Mouse (Mus musculus) adipocyte (in vitro differentiated cells): Measurements from ENCODE around the gene Gcsam.

Source experiments
- DNase-seq: peaks from one replicate; pipeline ENCODE4 v3.0.0-alpha.2; 2016; ENCODE audit warnings: low spot score

Gene Gcsam

DNA sequence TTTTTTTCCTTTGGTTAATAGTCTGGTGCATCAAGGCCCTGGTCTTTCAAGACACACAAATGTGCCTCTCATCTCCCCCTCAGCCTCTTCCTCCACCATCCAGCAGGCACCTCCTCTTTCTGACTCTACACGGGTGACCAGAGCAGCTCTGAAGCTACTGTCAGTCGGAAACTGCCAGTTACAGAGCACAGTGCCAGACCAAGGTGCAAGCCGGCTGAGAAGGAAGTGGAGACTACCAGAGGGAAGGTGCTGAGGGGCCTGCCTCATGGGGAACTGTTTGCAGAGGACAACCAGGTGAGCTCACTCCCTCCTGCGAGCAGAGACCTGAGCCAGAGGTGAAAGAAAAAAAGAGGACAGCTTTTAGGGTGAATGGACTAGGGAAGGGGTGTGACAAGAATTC is at the start of gene Gcsam:
Gcsam (plus strand) TSS at position 114 of the 400 bp plus-strand sequence.
- DNase-seq: no peak

DNA sequence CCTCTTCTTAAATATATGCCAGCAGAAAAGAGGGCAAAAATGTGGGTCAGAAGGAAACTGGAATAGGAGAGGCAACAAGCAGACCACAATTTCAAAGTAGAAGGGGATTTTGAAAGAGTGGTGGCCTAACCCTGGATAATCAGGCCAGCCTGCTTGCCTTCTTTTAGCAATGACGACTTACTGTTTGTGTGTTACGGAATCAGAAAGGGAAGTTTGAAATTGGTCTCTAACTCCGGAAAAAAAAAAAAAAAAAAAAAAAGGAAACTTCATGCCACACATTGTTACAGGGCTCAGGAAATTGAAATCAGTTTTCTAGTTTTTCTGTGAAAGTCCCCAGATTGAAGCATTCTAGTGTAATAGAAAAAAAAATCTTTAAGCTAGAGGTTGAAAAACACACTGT is 48.4 kb upstream of the Gcsam start:
- DNase-seq: no peak

DNA sequence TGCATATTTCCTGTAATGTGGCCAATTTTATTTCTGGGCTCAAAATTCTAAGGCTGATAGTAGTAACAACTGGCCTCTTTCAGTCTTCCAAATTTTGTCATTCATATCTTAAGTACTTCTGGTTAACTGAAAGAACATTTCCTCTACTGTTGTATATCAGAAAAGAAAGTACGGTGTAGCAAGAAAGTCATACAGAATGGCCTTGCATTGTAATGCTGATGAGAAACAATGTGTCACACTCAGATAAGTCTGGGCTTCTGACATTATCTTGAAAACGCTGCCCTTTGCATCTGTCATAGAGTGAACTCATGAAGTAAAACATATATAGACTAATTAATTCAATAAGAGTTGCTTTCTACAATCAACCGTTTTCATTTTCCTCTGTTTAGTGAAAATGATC is 37.9 kb upstream of the Gcsam start:
- DNase-seq: no peak

DNA sequence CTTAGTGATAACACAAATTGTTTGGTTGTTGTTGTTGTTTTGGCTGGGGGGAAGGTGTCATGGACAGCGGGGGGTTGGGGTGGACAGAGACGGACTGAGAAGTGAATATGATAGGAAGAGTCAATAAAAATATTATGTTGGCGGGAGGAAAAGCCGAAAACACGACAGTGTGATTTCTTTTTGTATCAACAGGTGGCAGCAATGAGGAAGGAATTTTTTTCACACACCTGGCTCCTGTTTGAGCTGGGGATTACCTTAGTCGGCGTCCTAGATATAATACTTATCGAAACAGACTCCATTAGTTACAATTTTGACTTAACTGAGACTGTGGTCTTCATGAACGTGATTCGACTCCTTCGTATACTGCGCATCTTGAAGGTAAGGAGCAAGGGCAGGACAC is 30.3 kb upstream of the Gcsam start:
- DNase-seq: no peak

DNA sequence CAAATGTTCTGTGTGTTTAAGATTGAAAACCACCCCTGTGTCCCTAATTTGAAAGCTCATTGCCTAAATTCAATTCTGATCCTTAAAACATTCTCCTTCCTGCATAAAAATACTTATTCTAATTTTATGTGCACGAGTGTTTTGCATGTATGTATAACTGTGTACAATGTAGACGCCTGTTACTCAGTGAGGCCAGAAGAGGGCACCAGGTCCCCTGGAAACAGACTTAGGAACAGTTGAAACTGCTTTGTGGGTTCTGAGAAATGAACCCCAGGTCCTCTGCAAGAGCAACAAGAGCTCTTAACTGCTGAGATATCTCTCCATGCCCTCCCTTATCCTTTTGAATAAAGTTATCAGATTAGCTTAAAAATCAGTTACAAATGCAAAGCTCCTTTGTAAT is 27.7 kb upstream of the Gcsam start:
- DNase-seq: no peak

DNA sequence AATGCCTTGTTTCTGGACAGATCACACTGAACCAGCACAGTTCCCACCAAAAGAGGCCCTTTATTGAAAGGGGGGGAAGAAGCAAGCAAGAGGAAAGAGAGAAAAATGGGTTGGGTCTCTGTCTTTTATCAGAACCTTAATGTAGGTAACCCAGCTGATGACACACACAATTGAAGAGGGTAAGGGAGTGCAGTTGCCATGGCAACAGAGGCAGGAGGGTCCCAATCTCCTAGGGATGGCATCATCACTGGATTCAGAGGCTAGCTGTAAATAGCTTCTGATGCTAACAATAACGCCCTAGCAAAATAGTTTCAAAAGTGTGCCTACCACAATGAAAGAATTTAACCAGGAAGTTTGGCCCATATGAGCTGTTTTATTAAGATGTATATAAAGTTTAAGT is 16.5 kb upstream of the Gcsam start:
- no peak for DNase-seq

DNA sequence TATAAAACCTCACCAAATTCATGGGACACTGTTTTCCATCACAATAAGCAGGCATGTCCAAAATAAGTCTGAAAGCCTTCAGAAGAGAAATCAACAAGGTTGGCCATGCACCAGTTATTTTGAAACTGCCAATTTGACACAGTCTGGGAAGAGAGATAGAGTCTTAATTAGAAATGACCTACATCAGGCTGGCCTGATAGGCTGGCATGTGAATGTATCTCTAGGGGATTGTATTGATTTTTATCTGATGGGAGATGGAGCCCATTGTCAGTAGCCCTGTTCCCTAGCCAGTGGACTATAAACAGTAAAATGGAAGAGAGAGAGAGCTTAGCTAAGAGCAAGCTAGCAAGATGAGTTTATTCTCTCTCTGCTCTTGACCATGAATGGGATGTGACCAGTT is 14.7 kb upstream of the Gcsam start:
- DNase-seq: no peak

DNA sequence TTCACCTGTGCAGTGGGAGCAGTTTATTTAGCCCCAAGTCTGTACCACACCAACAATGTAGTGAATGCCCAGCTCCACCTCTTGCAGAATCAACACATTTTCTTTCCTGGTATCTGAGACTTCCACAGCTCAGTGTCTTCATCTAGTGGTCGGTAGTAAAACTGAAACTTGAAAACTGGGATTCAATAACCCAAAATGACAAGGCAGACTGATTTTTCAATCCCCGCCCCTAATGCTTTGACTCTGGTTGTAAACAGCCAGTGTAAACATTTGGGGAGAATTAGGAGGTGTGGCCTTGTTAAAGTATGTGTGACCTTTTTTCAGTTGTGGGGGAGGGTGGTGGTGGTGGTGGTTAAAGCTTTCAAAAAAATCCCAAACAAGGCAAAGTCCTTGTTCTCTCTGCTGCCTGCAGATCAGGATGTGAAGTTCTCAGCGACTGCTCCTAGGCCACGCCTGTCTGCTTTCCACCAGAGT is 1.7 kb upstream of the Gcsam start:
- peak; percentile 75 for DNase-seq

DNA sequence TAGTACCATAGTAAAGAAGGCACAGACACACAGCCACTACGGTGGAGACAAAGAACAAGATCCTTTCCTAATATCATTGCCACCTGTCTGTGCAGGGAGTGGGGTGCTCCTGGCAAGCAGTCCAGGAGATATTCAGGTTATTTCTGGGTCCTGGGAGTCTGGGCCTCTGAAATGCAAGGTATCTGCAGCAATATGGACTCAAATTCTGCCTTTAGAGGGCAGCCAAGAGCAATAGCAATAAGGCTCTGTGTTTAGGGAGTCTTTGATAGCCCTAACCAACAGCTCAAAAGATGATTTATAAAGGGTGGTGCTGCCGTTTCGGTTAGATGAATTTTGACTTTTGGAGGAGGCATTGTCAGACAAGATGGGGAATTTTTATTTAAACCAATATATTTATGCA is 880 bp upstream of the Gcsam start:
- peak; percentile 14 for DNase-seq

DNA sequence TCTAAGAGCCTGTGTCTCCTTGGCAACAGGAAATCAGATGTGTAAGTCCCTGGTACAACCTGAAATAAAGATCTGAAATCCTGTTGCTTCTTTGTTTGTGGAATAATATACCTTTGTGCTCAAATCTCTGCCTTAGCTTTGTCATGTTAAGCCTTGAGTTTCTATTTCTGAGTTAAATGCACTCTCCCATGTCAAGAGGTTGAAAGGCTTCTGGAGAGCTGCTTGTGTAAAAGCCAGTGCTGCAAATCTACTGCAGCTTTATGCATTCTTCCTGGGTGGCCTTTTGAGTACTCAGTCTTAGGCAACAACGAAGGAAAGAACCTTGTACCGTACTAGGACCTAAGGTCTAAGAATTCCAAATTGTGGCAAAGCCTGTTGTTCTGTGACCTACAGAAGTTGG is 3.1 kb downstream of the Gcsam start:
- no peak for DNase-seq

DNA sequence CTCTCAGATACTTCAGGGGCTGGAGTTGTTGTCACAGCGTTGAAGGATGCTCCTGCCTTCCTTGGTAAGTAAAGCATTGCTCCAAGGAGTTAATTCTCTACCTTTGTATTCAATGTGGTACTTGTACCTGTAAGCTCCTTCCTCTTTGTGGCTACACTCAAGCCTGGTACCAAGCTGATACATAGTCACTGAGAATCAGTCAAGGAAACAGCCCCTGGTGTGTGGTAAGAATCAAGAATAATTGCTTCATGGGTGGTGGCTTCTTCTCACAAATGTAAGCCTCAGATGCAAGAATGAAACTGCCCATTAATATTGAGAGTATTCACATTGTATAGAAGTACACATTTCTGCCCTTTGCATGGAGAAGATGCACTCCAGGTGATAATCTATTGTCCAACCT is 5.8 kb downstream of the Gcsam start:
- DNase-seq: no peak

DNA sequence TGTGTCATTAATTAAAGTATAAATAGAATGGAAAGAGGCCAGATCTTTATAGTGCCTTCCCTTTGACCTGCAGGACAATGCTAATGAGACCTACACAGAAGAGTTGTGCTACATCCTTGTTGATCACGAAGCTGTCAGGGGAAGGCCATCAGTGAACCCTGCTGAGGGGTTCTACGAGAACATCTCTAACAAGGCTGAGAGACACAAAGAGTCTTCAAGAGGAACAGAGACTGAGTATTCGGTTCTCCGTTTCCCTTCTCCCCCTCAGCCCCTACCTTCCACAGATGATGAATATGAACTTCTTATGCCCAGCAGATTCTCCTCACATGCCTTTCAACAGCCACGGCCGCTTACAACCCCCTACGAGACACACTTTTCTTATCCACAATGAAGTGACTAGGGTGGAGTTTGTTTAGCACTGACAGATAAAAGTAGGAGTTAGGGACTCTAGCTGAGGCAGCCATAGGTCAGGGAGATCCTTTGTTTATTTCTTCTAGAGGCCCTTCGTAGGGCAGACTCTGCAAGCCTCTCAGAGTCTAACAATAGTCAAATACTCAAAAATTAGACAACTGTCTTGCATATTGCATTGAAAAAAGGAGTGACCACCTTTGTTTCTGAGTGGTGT is 9.7 kb downstream of the Gcsam start:
- no peak for DNase-seq

DNA sequence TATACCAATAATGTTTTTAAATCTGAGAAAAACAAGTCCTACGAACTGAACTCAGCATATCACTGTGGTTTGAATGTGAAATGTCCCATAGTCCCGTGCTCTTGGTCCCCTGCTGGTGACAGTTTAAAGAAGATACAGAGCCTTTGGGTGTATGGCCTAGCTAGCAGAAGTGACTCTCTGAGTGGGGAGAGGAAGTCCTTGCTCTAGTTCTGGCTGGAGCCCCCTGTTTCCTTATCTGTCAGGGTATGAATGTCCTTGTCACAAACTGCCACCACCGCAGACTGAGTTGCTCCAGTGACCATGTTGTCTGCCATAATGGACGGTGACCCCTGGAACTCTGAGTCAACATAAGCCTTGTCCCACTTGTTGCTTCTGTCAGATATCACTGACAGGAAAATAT is 13.1 kb downstream of the Gcsam start:
- no peak for DNase-seq

DNA sequence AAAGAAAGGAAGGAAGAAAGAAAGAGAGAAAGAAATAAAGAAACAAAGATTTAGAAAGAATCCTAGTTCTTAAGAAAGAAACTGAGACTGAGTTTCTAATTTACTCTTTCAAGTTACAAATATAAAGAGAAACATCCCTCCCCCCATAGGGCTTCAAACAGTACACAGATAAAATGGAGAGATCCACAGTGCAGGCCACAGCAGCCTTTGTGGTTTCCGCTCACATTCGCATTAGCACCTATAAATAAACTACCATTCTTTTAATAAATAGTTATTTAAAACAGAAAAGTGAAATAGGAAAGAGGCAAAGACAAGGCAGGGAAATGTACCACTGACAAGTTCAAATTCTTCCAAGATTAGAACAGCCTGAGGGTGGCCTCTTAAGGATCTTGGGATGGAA is 14.6 kb downstream of the Gcsam start:
- DNase-seq: no peak

DNA sequence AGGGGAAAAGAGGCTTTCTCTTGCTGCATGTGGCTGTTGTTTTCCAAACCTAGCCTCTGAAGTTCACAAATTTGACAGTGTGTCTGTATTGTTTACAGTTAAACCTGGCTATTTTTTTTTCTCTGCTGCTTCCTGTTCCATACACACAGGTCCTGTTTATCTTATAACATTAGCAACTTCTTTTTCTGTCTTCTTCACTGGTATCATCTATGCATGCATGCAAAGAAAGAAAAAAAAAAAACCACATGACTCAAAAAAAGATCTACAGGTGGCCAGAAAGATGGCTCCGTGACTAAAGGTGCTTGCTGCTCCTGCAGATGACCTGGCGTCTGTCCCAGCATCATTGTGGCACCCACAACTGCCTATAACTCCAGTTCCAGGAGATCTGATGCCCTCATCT is 15.2 kb downstream of the Gcsam start:
- DNase-seq: no peak

DNA sequence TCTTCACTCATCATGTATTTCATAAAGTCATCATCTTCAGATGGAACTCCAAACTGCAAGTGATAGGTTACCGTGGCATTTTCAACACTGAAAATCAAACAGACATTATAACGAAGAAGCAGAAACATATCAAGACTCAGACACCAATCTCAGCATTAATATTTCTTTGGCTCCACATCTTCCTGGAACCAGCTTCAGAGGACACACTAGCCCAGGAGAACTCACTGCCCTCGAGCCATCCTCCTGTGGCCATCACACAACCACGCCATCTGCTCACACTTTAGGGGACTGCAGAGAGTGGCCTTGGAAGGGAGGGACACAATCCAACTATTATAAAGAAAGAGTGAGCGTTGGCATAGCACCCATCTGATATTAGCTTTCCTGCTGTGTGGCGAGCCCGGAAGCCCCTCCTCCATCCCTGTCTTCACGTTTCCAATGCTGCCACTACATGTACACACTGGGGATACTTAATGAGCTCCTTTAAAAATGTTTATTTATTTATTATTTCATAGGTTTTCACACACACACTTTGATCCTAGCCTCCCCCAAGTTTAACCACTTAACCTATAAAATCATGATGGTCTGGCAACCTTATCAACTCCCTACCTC is 19.4 kb downstream of the Gcsam start:
- DNase-seq: no peak

DNA sequence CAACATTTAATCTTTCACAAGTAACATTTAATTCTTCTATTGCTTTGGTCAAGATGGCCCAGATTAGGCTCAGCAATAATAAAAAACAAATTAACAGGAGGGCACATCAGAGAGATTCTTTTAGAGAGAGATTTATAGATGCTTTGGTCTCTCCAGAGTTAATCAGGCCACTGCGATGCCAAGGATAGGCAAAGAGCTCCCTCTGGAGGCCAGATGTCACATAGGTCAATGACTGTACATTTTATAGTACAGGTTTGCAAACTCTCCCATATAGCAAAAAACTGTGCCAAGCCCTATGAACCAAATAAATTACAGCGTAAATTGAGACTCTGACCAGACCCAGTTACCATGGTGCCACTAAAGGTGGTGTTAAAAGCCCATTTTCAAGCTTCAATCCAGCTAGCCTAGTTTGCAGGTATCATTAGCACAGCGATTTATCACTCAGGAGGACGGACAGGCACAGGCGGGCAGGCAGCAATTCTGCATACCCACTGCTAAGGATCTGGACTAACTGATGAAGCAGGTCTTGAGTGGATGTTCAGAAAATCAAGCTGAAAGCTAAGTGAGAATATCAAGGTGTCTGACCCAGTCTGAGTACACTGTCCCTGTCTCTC is 20.3 kb downstream of the Gcsam start:
- peak; percentile 80 for DNase-seq

DNA sequence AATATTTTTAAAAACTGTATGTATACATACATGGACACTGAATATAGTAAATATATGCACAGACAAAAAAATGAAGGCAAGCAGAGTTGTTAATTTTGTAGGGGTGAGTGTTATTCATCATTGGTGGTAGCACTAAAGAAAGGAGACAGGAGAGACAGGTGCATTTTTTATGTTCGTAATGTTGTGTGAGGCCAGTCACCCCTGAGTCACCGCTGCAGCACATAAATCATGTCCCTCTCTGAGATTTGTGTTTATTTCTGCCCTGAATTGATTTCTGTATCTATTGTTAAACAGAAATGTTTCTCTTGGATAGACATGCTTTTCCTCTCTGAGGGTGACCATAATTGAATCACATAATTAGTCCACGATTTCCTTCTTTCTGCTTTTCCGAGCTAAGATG is 22.2 kb downstream of the Gcsam start:
- no peak for DNase-seq

DNA sequence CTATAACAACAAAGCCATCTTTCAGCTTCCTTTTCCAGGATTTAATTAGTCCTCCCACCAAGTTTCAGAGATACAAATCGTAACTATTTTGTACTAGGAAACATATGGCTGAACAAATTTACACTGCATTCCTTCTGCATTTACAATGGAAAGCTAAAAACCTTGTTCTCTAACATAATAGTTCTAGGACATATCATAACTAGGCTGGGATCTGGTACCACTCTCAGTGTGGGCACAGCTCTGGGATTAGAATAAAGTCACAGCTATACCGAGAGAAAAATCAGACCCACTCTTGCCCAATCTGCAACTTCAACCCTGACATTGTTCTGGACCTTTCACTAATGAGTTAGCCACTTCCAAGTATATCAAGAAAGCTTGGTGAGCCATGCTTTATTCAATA is 25.6 kb downstream of the Gcsam start:
- no peak for DNase-seq

DNA sequence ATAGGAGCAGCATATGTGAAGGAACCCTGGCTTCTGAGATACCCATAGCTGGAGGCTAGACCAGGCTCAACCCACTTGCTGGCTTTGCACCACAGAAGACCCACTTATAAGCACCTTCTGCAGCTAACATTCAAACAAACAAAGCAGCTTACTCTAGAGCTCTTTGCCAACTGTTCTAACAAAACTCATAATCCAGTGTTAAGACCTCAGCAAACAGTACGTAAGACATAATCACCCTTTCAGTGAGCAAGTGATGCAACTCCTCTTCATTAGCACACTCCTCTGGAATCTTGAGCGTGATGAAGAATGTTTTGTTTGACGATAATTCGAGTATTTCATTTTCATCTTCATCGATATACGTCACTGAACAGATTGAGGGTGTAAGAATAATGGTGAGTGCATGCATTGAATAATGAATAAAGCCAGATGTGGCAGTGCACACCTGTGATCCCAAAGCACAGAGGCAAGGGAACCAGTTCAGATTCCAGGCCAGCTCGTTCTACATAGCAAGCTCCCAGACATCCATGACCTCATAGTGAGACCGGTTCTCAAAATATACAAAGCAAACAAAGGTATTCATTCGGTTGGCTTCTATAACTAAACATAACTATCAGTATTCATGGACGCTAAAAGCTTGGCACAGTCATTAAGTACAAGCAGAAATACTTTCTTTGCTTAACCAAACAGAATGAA is 30.0 kb downstream of the Gcsam start:
- no peak for DNase-seq

DNA sequence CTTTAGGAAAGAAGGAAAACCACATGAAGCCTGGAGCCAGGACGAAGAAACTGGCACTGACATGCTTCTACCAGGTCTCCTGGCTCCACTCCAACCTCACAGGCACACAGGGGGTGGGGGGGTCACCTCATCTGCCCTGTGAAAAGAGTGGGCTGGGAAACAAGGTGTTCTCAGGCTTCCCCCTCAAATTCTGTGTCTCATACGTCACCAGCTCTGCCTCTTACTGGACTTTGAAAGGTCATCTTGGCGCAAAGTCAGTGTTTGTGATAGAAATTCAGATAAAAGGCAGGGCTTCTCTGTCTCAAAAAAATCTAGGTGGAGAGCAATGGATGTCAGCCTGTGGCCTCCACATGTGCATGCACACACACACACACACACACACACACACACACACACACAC is 31.1 kb downstream of the Gcsam start:
- DNase-seq: no peak

DNA sequence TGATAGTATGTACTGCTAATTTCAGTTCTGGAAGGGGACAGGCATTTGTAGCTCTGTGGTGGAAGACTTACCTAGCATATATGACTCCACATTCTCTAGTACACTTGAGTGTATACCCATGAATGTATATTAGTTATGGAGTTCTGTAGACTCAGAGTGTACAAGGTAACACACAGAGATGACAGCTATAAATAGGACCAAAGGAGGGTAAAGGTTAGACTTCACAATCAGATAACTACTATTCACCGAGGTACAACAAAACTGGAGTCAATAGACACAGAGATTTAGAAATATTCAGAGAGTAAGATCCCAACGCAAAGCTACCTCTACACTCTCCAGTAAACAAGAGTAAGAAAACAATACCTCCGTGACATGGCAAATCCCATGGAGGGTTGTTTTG is 33.8 kb downstream of the Gcsam start:
- DNase-seq: no peak

DNA sequence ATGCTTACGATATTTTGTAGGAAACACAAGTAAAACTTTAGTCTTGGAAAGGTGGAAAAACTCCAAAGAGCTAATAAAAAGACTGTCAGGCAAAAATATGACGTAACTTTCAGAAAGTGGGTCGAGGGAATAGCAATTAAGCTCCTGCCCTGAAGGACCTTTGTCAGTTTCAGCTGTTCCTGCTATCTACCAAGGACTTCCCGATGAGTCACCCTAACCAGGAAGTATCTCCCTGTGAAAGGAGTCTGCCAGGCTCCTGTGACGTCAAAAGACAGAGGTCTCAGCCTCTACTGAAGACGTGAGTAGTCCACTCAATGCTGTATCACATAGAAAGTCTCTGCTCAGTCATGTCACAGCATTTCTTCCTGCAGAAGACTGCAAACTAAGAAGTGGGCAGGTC is 34.2 kb downstream of the Gcsam start:
- DNase-seq: peak; percentile 21
